Mouse (Mus musculus): Measurements from ENCODE around the gene Apba1. TPM values are rescaled to one million over a fixed set of nuclear protein-coding genes. Genes with fewer than 3 reads are reported as not detected.

The Apba1 gene
- 3.5 and 4.0 TPM in 2 replicates for polyA plus RNA-seq (2016; fragmentation: Nextera tagmentation; extraction: Ambion mirVana)

GRCm38 (mm10) chr19:23758554-23759321 is at the start of gene Apba1:
Gene Apba1 (plus strand): TSS chr19:23758887.
- no peaks in the 10 kb centered on the region for H3K36me3 ChIP-seq
- ATAC-seq (ENCODE audit: low FRiP score, low read depth) = peak; percentile 85
- peak within 1 kb of the TSS; percentile 67 for H3K4me3 ChIP-seq
- under 1% methylated on average over 80 of the region's 98 CpGs for WGBS
- no peaks in the 10 kb centered on the region for H3K9me3 ChIP-seq
- peaks cover 15% of the 10 kb centered on the region for H3K4me1 ChIP-seq
- peak within 1 kb of the TSS; percentile 74 for H3K9ac ChIP-seq (replicated peaks)
- H3K4me2 ChIP-seq (replicated peaks) = peak within 1 kb of the TSS; percentile 74
- H3K27me3 ChIP-seq = peaks cover 24% of the 10 kb centered on the region
- peak within 1 kb of the TSS; percentile 94 for H3K27ac ChIP-seq (replicated peaks)

- WGBS = 78% methylated on average over 3 of the region's 3 CpGs
- Histone ChIP-seq H3K4me1 (no peaks in the 10 kb centered on the region), H3K9me3 (no peaks in the 10 kb centered on the region), H3K4me3 (no peak overlapping the region), H3K4me2 (replicated peaks) (no peak overlapping the region), H3K9ac (replicated peaks) (no peak overlapping the region), H3K27ac (replicated peaks) (no peak overlapping the region), H3K27me3 (no peaks in the 10 kb centered on the region), H3K36me3 (no peaks in the 10 kb centered on the region)
- ATAC-seq (ENCODE audit: low FRiP score, low read depth) = no peak
Observed at GRCm38 (mm10) chr19:23746506-23746905, 12.2 kb upstream of the Apba1 start.

- Histone ChIP-seq H3K4me3 (no peak overlapping the region), H3K9ac (replicated peaks) (no peak overlapping the region), H3K27me3 (peaks cover 20% of the 10 kb centered on the region), H3K36me3 (no peaks in the 10 kb centered on the region), H3K9me3 (no peaks in the 10 kb centered on the region), H3K4me2 (replicated peaks) (no peak overlapping the region), H3K4me1 (peaks cover 15% of the 10 kb centered on the region), H3K27ac (replicated peaks) (no peak overlapping the region)
- ATAC-seq (ENCODE audit: low FRiP score, low read depth) = no peak
- WGBS = 21% methylated on average over 7 of the region's 7 CpGs
Observed at GRCm38 (mm10) chr19:23757011-23757410, 1.7 kb upstream of the Apba1 start.

- WGBS = 2% methylated on average over 37 of the region's 40 CpGs
- peak overlapping the region; percentile 74 for H3K4me2 ChIP-seq (replicated peaks)
- H3K9me3 ChIP-seq = no peaks in the 10 kb centered on the region
- peak overlapping the region; percentile 74 for H3K9ac ChIP-seq (replicated peaks)
- peak overlapping the region; percentile 67 for H3K4me3 ChIP-seq
- H3K27ac ChIP-seq (replicated peaks) = peak overlapping the region; percentile 94
- peak; percentile 81 for ATAC-seq (ENCODE audit: low FRiP score, low read depth)
- peaks cover 15% of the 10 kb centered on the region for H3K4me1 ChIP-seq
- H3K36me3 ChIP-seq = no peaks in the 10 kb centered on the region
- peaks cover 24% of the 10 kb centered on the region for H3K27me3 ChIP-seq
Observed at GRCm38 (mm10) chr19:23757961-23758553, 630 bp upstream of the Apba1 start.

GRCm38 (mm10) chr19:23759322-23759945 is 747 bp downstream of the Apba1 start:
- Histone ChIP-seq H3K9me3 (no peaks in the 10 kb centered on the region), H3K4me1 (peaks cover 17% of the 10 kb centered on the region), H3K9ac (replicated peaks) (peak overlapping the region; percentile 74), H3K4me2 (replicated peaks) (peak overlapping the region; percentile 74), H3K4me3 (peak overlapping the region; percentile 67), H3K36me3 (no peaks in the 10 kb centered on the region), H3K27me3 (peaks cover 24% of the 10 kb centered on the region), H3K27ac (replicated peaks) (peak overlapping the region; percentile 94)
- ATAC-seq (ENCODE audit: low FRiP score, low read depth) = peak; percentile 32; the same call in 1 of the 2 replicates
- 2% methylated on average over 17 of the region's 17 CpGs for WGBS

- 93% methylated on average over 6 of the region's 6 CpGs for WGBS
- H3K9me3 ChIP-seq = no peaks in the 10 kb centered on the region
- no peak overlapping the region for H3K9ac ChIP-seq (replicated peaks)
- H3K36me3 ChIP-seq = no peaks in the 10 kb centered on the region
- H3K27ac ChIP-seq (replicated peaks) = no peak overlapping the region
- H3K4me1 ChIP-seq = peaks cover 13% of the 10 kb centered on the region
- no peak for ATAC-seq (ENCODE audit: low FRiP score, low read depth)
- peaks cover 28% of the 10 kb centered on the region for H3K27me3 ChIP-seq
- no peak overlapping the region for H3K4me2 ChIP-seq (replicated peaks)
- H3K4me3 ChIP-seq = no peak overlapping the region
Observed at GRCm38 (mm10) chr19:23763371-23763770, 4.7 kb downstream of the Apba1 start.

GRCm38 (mm10) chr19:23764051-23764450 is 5.4 kb downstream of the Apba1 start:
- Histone ChIP-seq H3K27me3 (peaks cover 28% of the 10 kb centered on the region), H3K9me3 (no peaks in the 10 kb centered on the region), H3K36me3 (no peaks in the 10 kb centered on the region), H3K4me2 (replicated peaks) (no peak overlapping the region), H3K4me1 (peaks cover 13% of the 10 kb centered on the region), H3K9ac (replicated peaks) (no peak overlapping the region), H3K4me3 (no peak overlapping the region), H3K27ac (replicated peaks) (no peak overlapping the region)
- ATAC-seq (ENCODE audit: low FRiP score, low read depth) = no peak
- 47% methylated on average over 2 of the region's 2 CpGs for WGBS

GRCm38 (mm10) chr19:23768864-23769263 is 10.2 kb downstream of the Apba1 start:
- 39% methylated on average over 5 of the region's 5 CpGs for WGBS
- no peak for ATAC-seq (ENCODE audit: low FRiP score, low read depth)
- H3K9me3 ChIP-seq = no peaks in the 10 kb centered on the region

GRCm38 (mm10) chr19:23770494-23771423 is 12.1 kb downstream of the Apba1 start:
- Histone ChIP-seq H3K9me3 (no peaks in the 10 kb centered on the region), H3K36me3 (no peaks in the 10 kb centered on the region), H3K9ac (replicated peaks) (no peak overlapping the region), H3K27me3 (peaks cover 9% of the 10 kb centered on the region; the same call in 1 of the 2 replicates), H3K4me1 (peaks cover 20% of the 10 kb centered on the region), H3K4me2 (replicated peaks) (peak overlapping the region; percentile 17; the same call in 1 of the 2 replicates), H3K27ac (replicated peaks) (peak overlapping the region; percentile 35; the same call in 1 of the 2 replicates), H3K4me3 (no peak overlapping the region)
- 40% methylated on average over 10 of the region's 10 CpGs for WGBS
- ATAC-seq (ENCODE audit: low FRiP score, low read depth) = peak; percentile 85

More at GRCm38 (mm10) chr19:23768864-23769263, 10.2 kb downstream of the Apba1 start:
- H3K4me3 ChIP-seq = no peak overlapping the region
- no peak overlapping the region for H3K9ac ChIP-seq (replicated peaks)
- H3K36me3 ChIP-seq = no peaks in the 10 kb centered on the region
- H3K27me3 ChIP-seq = peaks cover 9% of the 10 kb centered on the region; the same call in 1 of the 2 replicates
- H3K27ac ChIP-seq (replicated peaks) = no peak overlapping the region
- peaks cover 17% of the 10 kb centered on the region for H3K4me1 ChIP-seq
- no peak overlapping the region for H3K4me2 ChIP-seq (replicated peaks)

- H3K36me3 ChIP-seq = no peaks in the 10 kb centered on the region
- no peak overlapping the region for H3K27ac ChIP-seq (replicated peaks)
- H3K4me1 ChIP-seq = peaks cover 20% of the 10 kb centered on the region
- no peak for ATAC-seq (ENCODE audit: low FRiP score, low read depth)
- no peak overlapping the region for H3K4me3 ChIP-seq
- H3K9me3 ChIP-seq = no peaks in the 10 kb centered on the region
- no peak overlapping the region for H3K9ac ChIP-seq (replicated peaks)
- no peak overlapping the region for H3K4me2 ChIP-seq (replicated peaks)
- peaks cover 9% of the 10 kb centered on the region; the same call in 1 of the 2 replicates for H3K27me3 ChIP-seq
- 68% methylated on average over 7 of the region's 7 CpGs for WGBS
Observed at GRCm38 (mm10) chr19:23771971-23772370, 13.3 kb downstream of the Apba1 start.

- Histone ChIP-seq H3K4me2 (replicated peaks) (no peak overlapping the region), H3K4me1 (peaks cover 14% of the 10 kb centered on the region), H3K27ac (replicated peaks) (no peak overlapping the region), H3K4me3 (no peak overlapping the region), H3K36me3 (no peaks in the 10 kb centered on the region), H3K9me3 (no peaks in the 10 kb centered on the region), H3K9ac (replicated peaks) (no peak overlapping the region), H3K27me3 (no peaks in the 10 kb centered on the region)
- no peak for ATAC-seq (ENCODE audit: low FRiP score, low read depth)
- 82% methylated on average over 6 of the region's 6 CpGs for WGBS
Observed at GRCm38 (mm10) chr19:23775356-23775755, 16.7 kb downstream of the Apba1 start.
